Mouse (Mus musculus) lung, adult 2 months (tissue): ENCODE results near the gene Irak2. TPM values are rescaled to one million over a fixed set of nuclear protein-coding genes. Genes with fewer than 3 reads are reported as not detected.

ENCODE experiments used
- DNase-seq: peaks from one replicate; pipeline ENCODE4 v3.0.0; 2022
- H3K4me1 ChIP-seq: fragments of 200-500 bp; 2 replicates; pipeline ENCODE4 v1.6.1; 2011; ENCODE audit warnings: low read length; ENCODE audit not compliant: control insufficient read depth, insufficient read depth
- H3K4me3 ChIP-seq: fragments of 200-500 bp; replicated peaks from 2 replicates; pipeline ENCODE3; 2011; ENCODE audit warnings: low read depth, mild to moderate bottlenecking, control low read depth, low read length; ENCODE audit errors: extremely low read depth
- CTCF ChIP-seq: fragments of 200-500 bp; IDR thresholded peaks from 2 replicates; pipeline ENCODE4 v1.5.1; 2011; ENCODE audit warnings: mild to moderate bottlenecking, low read length, control low read depth; ENCODE audit not compliant: insufficient read depth
- POLR2A ChIP-seq: fragments of 200-500 bp; IDR thresholded peaks from 2 replicates; pipeline ENCODE4 v1.6.1; 2011; ENCODE audit warnings: low read depth, mild to moderate bottlenecking, control low read depth, low read length, borderline replicate concordance; ENCODE audit errors: extremely low read depth
- WGBS: fragments of 180-500 bp; shearing (Covaris S2); methylation state at CpG from one replicate; pipeline ENCODE4 v1.1.7; 2018; 5-methylcytosine and 5-hydroxymethylcytosine counted together
- polyA plus RNA-seq: library from polyadenylated mRNA; depleted of rRNA; stranded (reverse); fragments of >200 nt; gene quantifications from 2 replicates; pipeline ENCODE4 v1.2.3, GENCODE M21; 2012

Irak2 gene
- polyA plus RNA-seq, 1 experiment = 48.8 TPM

DNA sequence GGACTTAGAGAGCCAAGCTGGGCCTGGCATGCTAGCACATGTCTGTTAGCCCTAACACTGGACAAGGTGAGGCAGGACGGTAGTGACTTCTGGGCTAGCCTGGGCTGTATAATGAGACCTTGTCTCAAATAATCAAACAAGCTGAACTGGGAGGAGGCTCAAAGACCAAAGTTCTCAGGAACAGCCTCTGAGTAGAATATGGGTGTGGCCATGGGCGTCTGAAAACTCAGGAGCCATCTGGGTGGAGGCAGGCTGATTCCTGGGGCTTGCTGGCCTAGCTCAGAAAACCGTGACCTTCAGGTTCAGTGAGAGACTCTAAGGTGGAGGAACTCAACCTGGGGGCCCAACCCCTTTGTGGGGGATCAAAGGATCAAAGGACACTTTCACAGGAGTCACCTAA lies 13.4 kb downstream of the Irak2 start:
- 59% methylated on average over 3 of the region's 3 CpGs for WGBS
- H3K4me1 ChIP-seq = no peaks in the 10 kb centered on the region; the same call in 1 of the 2 replicates
- no peak for TF ChIP-seq POLR2A
- TF ChIP-seq CTCF = no peak
- no peak overlapping the region for H3K4me3 ChIP-seq
- DNase-seq = no peak

DNA sequence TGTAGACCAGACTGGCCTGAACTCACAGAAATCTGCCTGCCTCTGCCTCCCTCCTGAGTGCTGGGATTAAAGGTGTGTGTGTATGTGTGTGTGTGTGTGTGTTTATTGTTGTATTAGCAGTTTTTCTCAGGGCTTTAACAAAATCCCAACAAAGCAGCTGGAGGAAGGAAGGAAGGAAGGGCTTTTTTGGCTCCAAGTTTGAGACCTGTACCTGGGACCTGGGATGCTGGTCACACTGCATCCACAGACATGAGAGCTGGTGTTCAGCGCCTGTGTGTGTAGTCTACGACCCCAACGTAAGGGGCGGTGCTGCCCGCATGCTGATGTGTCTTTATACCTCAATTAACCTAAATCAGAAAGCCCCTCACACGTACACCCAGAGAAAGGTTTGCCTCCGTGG lies 15.3 kb downstream of the Irak2 start:
- Histone ChIP-seq H3K4me3 (no peak overlapping the region), H3K4me1 (peaks cover 4% of the 10 kb centered on the region)
- WGBS = 93% methylated on average over 7 of the region's 7 CpGs
- DNase-seq = no peak
- TF ChIP-seq POLR2A (no peak), CTCF (no peak)

DNA sequence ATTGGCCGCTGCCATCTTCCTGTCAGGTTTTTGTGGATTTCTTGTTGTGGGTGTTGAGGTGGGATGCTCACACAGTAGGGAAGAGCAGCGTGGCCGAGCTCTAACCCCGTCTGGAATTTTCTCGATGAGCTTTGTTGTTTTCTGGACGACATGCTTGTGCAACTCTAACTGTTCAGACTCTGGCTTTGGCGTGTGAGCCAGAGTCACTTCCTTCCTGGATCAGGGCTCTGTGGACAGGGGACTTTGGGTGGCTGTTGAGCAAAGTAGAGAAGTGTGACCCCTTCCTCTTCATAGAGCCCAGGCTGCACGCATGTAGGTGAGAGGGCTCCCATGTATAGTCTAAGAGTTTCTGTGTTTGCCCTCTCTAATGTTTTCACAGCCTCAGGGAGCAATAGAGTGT lies 15.8 kb downstream of the Irak2 start:
- no peak for DNase-seq
- no peak overlapping the region for H3K4me3 ChIP-seq
- H3K4me1 ChIP-seq = peaks cover 4% of the 10 kb centered on the region
- TF ChIP-seq POLR2A = no peak
- 36% methylated on average over 8 of the region's 8 CpGs for WGBS

DNA sequence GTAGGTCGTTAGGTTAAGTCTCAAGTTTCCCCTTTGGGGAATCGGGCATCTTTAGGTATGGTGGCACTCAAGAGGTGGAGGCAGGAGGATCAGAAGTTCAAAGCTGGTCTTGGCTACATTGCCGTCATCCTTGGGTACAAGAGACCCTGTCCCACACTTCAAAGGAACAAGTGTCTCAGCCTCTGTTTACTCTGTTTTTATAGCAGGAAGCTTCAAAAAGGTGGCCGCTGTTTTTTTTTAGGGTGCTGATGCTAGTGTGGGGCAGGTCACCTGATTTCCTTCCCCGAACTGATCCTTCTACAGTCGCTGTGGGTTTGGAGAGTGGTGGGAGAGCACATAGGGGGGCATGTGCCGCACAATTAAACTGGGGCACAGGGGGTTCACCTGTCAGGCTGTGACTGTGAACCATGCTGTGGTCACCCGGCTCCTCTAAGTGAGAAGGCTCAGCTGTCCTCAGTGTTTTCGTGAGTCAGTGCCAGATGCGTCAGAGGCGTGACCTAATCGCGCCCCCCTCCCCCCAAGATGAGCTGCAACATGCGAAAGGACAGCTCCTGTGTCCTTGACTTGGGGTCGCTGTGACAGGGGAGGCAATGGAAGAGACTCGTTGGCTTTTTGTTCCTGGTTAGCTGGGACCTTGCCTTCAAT lies 16.6 kb downstream of the Irak2 start:
- Histone ChIP-seq H3K4me1 (peaks cover 4% of the 10 kb centered on the region), H3K4me3 (no peak overlapping the region)
- TF ChIP-seq CTCF (no peak), POLR2A (no peak)
- DNase-seq = no peak
- WGBS = 63% methylated on average over 16 of the region's 16 CpGs

DNA sequence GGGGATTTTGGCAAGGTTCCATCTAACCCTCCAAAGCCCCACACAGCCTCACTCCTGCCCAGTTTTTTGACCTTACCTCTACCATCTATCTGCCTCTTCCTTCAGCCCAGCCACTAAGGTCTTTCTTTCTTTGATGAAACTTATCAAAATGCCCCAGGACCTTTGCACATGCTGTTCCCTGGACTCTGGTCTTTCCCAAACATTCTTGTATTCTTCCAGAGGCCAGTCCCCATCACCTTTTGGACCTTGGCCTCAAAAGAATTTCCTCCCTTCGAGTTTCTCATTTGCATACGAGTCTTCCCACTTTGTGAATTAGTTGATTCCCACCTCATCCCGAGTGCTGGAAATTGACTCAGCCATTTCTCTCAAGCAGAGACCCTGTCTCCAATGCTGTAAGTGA lies 17.2 kb downstream of the Irak2 start:
- Histone ChIP-seq H3K4me3 (no peak overlapping the region), H3K4me1 (peaks cover 8% of the 10 kb centered on the region)
- TF ChIP-seq CTCF (no peak), POLR2A (no peak)
- DNase-seq = no peak
- 88% methylated on average over 3 of the region's 3 CpGs for WGBS

DNA sequence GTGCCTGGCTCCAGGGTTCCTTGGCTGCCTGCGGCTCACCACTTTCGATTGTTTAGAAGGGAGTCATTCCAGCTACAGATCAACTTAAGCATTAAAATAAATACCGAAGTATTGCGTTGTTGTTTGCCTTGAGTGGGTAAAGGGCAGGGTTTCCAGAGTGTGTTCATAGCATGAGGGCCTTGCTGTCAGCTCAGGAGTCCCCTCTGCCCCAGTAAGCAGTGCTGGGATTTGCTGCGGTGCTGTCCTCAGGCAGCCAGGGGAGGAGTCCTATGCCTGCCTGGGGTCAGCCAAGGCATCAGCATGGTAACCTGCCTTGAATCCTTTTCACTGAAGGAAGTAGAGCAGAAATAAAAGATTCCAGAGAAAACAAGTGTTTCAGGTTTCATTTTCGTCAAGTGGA lies 18.6 kb downstream of the Irak2 start:
- TF ChIP-seq POLR2A = no peak
- no peak for TF ChIP-seq CTCF
- peak; percentile 47 for DNase-seq
- whole genome bisulfite sequencing = 65% methylated on average over 6 of the region's 6 CpGs
- Histone ChIP-seq H3K4me3 (no peak overlapping the region), H3K4me1 (peaks cover 15% of the 10 kb centered on the region)

DNA sequence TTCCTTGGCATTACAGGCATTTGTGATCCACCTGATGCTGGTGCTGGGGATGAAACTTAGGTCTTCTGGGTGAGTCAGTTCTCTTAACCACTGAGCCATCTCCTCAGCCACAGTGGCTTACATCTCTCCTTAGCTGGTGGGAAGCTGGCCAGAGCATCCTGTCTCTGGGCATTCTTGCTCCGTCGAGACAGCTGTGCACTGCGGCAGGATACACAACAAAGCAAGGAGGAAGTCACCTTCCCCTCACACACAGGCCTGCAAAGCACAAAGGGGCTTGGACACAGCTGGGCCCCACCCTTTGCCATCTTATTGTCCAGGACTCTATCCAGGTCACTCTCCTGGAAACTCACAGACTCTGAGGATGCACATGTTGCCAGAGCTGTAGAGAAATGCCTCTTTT lies 20.0 kb downstream of the Irak2 start:
- Histone ChIP-seq H3K4me3 (no peak overlapping the region), H3K4me1 (peaks cover 19% of the 10 kb centered on the region)
- no peak for TF ChIP-seq POLR2A
- no peak for DNase-seq
- WGBS = 19% methylated on average over 3 of the region's 3 CpGs

DNA sequence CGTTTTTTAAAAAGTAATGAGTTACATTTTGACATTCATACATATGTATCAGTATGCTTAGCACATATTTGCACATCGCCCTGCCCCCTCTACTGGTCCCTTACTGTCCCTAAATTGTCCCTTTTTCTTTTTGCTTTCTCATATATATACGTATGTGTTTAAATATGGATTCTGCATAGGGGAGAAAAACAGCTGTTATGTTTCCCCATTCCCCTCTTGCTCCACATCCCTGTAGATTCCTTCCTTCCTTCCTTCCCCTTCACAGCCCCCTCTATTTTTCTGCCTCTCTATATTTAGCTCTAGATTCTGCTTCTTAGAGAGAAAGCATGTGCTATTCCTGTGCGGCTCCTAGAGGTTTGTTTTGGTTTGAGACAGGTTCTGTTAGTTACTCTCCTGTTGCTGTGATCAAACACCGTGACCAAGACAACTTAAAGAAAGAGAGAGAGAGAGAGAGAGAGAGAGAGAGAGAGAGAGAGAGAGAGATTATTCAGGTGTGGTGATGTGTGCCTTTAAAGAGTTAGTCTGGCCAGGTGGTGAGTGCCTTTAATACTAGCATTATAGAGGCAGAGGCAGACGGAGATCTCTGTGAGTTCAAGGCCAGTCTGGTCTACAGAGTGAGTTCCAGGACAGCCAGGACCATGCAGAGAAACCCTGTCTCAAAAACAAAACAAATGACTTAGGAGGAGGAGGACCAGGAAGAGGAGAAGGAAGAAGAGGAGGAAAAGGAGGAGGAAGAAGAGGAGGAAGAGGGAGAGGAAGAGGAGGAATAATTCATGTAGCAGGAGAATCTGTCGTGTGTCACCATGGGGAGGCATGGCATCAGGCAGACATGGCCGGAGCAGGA lies 21.6 kb downstream of the Irak2 start:
- TF ChIP-seq CTCF = no peak
- DNase-seq = no peak
- WGBS = 53% methylated on average over 8 of the region's 8 CpGs
- H3K4me1 ChIP-seq = peaks cover 19% of the 10 kb centered on the region
- H3K4me3 ChIP-seq = no peak overlapping the region

DNA sequence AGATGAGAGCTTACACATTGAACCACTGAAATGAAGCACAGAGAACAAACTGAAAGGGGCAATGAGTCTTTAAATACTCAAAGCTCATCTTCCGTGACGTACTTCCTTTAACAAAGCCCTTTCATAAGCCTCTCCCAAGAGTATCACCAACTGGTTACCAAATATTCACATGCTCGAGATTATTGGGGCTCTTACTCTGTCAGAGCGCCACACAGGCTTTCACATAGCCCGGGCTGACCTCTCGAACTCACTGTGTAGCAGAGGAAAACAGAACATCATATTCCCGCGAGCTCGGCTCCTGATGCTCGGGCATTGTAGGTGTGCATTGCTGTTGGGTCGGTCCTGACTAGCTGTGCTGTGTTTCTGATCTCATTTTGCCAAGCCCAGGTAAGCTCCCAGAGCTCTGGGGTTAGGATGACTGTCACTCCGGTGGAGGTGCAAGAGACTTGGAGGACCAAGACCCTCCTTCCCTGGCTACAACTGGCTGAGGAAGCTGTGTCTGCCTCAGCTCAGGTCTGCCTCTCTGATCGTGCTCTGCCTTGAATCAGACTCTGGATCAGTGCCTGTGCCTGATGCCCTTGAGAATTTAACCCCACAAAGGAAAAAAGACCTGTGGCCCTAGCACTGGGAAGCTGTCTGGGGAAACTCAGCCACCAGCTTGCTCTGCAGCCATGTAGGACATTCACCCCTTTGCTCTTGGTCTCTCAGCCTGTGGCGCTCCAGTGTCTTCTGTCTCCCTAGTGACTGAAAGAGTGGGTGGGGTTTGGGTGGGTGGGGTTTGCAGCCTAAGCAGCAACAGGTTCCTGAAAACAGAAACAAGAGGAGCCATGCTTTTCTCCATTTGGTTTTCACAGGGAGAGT lies 22.5 kb downstream of the Irak2 start:
- H3K4me3 ChIP-seq = no peak overlapping the region

More for the DNA sequence above, 22.5 kb downstream of the Irak2 start:
- peak; percentile 37; the same call in 1 of the 2 replicates for TF ChIP-seq POLR2A
- TF ChIP-seq CTCF = no peak
- H3K4me1 ChIP-seq = peaks cover 19% of the 10 kb centered on the region
- 53% methylated on average over 14 of the region's 14 CpGs for WGBS
- no peak for DNase-seq
